Mouse (Mus musculus) kidney, adult 2 months (tissue): ENCODE data around the gene Capn5.

Experiments used
- CTCF ChIP-seq: fragments of 200-500 bp; conservative IDR thresholded peaks from 2 replicates; pipeline ENCODE4 v1.5.1; 2011; ENCODE audit warnings: low read depth, mild to moderate bottlenecking, control low read depth, low read length, moderate library complexity, mixed read lengths; ENCODE audit not compliant: insufficient read depth, insufficient read length
- POLR2A ChIP-seq: fragments of 200-500 bp; IDR thresholded peaks from one replicate; pipeline ENCODE4 v1.6.1; 2011; ENCODE audit warnings: low read depth, low read length, control low read depth

GRCm38 (mm10) chr7:98125473-98125872, 52.6 kb downstream of the Capn5 start:
- TF ChIP-seq CTCF (peak; percentile 64), POLR2A (no peak)
